Mouse (Mus musculus) lung, embryonic 16.5 days (tissue): ENCODE measurements at regions not wholly inside any gene's neighbourhood (a gene's known extent, or its start where the extent isn't known, plus 50 kb on each side); places are given as distances from the start of the nearest gene placed in this dataset.

Experiments
- ATAC-seq: fragments of 200-750 bp; cut with Nextera tagmentation; 2 replicates; pipeline ENCODE4 v1.8.0; 2017; ENCODE audit warnings: low read depth, mild to moderate bottlenecking, moderate library complexity
- H3K27ac ChIP-seq: fragments of 300-500 bp; sonication (generic); 2 replicates; pipeline ENCODE4 v1.5.1; 2014; ENCODE audit warnings: mild to moderate bottlenecking, control low read depth, low read length
- H3K27me3 ChIP-seq: fragments of 300-500 bp; sonication (generic); 2 replicates; pipeline ENCODE4 v1.6.1; 2014; ENCODE audit warnings: low read depth, low read length, mixed read lengths; ENCODE audit not compliant: control insufficient read depth, insufficient read depth
- H3K36me3 ChIP-seq: fragments of 300-500 bp; sonication (generic); 2 replicates; pipeline ENCODE4 v1.6.1; 2014; ENCODE audit warnings: low read length; ENCODE audit not compliant: control insufficient read depth, insufficient read depth
- H3K4me1 ChIP-seq: fragments of 300-500 bp; sonication (generic); replicated peaks from 2 replicates; pipeline ENCODE4 v1.6.1; 2014; ENCODE audit warnings: low read length, mixed read lengths; ENCODE audit not compliant: control insufficient read depth, insufficient read depth
- H3K4me2 ChIP-seq: fragments of 300-500 bp; sonication (generic); 2 replicates; pipeline ENCODE4 v1.6.1; 2014; ENCODE audit warnings: low read depth, low read length, control low read depth
- H3K4me3 ChIP-seq: fragments of 300-500 bp; sonication (generic); 2 replicates; pipeline ENCODE4 v1.5.1; 2014; ENCODE audit warnings: mild to moderate bottlenecking, low read length, control low read depth
- H3K9ac ChIP-seq: fragments of 300-500 bp; sonication (generic); 2 replicates; pipeline ENCODE4 v1.6.1; 2014; ENCODE audit warnings: low read length, control low read depth
- H3K9me3 ChIP-seq: fragments of 300-500 bp; sonication (generic); 2 replicates; pipeline ENCODE4 v1.6.1; 2016; ENCODE audit warnings: low read length; ENCODE audit not compliant: control insufficient read depth
- WGBS: fragments of 180-500 bp; shearing (Covaris S2); extraction: QIAGEN DNeasy Blood & Tissue Kit; methylation state at CpG from one replicate; pipeline ENCODE4 v1.1.7; 2014; 5-methylcytosine and 5-hydroxymethylcytosine counted together

GRCm38 (mm10) chr4:23567827-23568226 is 928.4 kb upstream of the Mms22l start:
- 50% methylated on average over 1 of the region's 1 CpGs for WGBS
- Histone ChIP-seq H3K4me3 (no peak overlapping the region), H3K9me3 (no peaks in the 10 kb centered on the region), H3K4me2 (no peak overlapping the region), H3K4me1 (no peaks in the 10 kb centered on the region), H3K27me3 (no peaks in the 10 kb centered on the region), H3K9ac (no peak overlapping the region), H3K27ac (no peak overlapping the region), H3K36me3 (no peaks in the 10 kb centered on the region)
- no peak for ATAC-seq

- no peak overlapping the region for H3K4me3 ChIP-seq
- no peak for ATAC-seq
- no peaks in the 10 kb centered on the region for H3K36me3 ChIP-seq
- H3K27ac ChIP-seq, result no peak overlapping the region
- H3K9me3 ChIP-seq, result no peaks in the 10 kb centered on the region
- no peaks in the 10 kb centered on the region for H3K4me1 ChIP-seq
- H3K4me2 ChIP-seq, result no peak overlapping the region
- no peak overlapping the region for H3K9ac ChIP-seq
- H3K27me3 ChIP-seq, result no peaks in the 10 kb centered on the region
Observed at GRCm38 (mm10) chr4:23573013-23573412, 923.2 kb upstream of the Mms22l start.

- H3K36me3 ChIP-seq, result no peaks in the 10 kb centered on the region
- no peak overlapping the region for H3K9ac ChIP-seq
- 10% methylated on average over 2 of the region's 2 CpGs for WGBS
- H3K27ac ChIP-seq, result no peak overlapping the region
- no peaks in the 10 kb centered on the region for H3K4me1 ChIP-seq
- no peak overlapping the region for H3K4me2 ChIP-seq
- H3K4me3 ChIP-seq, result no peak overlapping the region
- ATAC-seq, result no peak
- H3K9me3 ChIP-seq, result no peaks in the 10 kb centered on the region
- H3K27me3 ChIP-seq, result no peaks in the 10 kb centered on the region
Observed at GRCm38 (mm10) chr4:23587412-23587811, 908.8 kb upstream of the Mms22l start.

- Histone ChIP-seq H3K36me3 (no peaks in the 10 kb centered on the region), H3K9me3 (no peaks in the 10 kb centered on the region), H3K4me1 (no peaks in the 10 kb centered on the region), H3K4me3 (no peak overlapping the region), H3K9ac (no peak overlapping the region), H3K4me2 (no peak overlapping the region), H3K27ac (no peak overlapping the region), H3K27me3 (no peaks in the 10 kb centered on the region)
- ATAC-seq, result no peak
- 46% methylated on average over 3 of the region's 3 CpGs for WGBS
Observed at GRCm38 (mm10) chr4:23590883-23591282, 905.4 kb upstream of the Mms22l start.

GRCm38 (mm10) chr4:23591593-23591992 is 904.7 kb upstream of the Mms22l start:
- no peaks in the 10 kb centered on the region for H3K9me3 ChIP-seq
- H3K36me3 ChIP-seq, result no peaks in the 10 kb centered on the region
- H3K27me3 ChIP-seq, result no peaks in the 10 kb centered on the region
- no peak overlapping the region for H3K4me2 ChIP-seq
- H3K9ac ChIP-seq, result no peak overlapping the region
- no peak for ATAC-seq
- no peaks in the 10 kb centered on the region for H3K4me1 ChIP-seq
- H3K27ac ChIP-seq, result no peak overlapping the region
- WGBS, result 70% methylated on average over 2 of the region's 2 CpGs
- H3K4me3 ChIP-seq, result no peak overlapping the region

- H3K9ac ChIP-seq, result no peak overlapping the region
- 47% methylated on average over 2 of the region's 2 CpGs for WGBS
- peak; percentile 41; the same call in 1 of the 2 replicates for ATAC-seq
Observed at GRCm38 (mm10) chr4:23600070-23600469, 896.2 kb upstream of the Mms22l start.

GRCm38 (mm10) chr4:23601426-23602293 is 894.6 kb upstream of the Mms22l start:
- no peak; the same call in 1 of the 2 replicates for ATAC-seq
- no peak overlapping the region for H3K4me3 ChIP-seq

More at GRCm38 (mm10) chr4:23600070-23600469, 896.2 kb upstream of the Mms22l start:
- Histone ChIP-seq H3K27ac (no peak overlapping the region), H3K4me2 (no peak overlapping the region), H3K9me3 (no peaks in the 10 kb centered on the region), H3K4me1 (no peaks in the 10 kb centered on the region), H3K27me3 (no peaks in the 10 kb centered on the region), H3K4me3 (no peak overlapping the region), H3K36me3 (no peaks in the 10 kb centered on the region)

GRCm38 (mm10) chr4:23602294-23602932 is 893.8 kb upstream of the Mms22l start:
- 82% methylated on average over 9 of the region's 9 CpGs for WGBS
- Histone ChIP-seq H3K4me2 (no peak overlapping the region), H3K36me3 (no peaks in the 10 kb centered on the region), H3K27ac (no peak overlapping the region), H3K27me3 (no peaks in the 10 kb centered on the region), H3K4me3 (no peak overlapping the region), H3K4me1 (no peaks in the 10 kb centered on the region), H3K9ac (no peak overlapping the region), H3K9me3 (no peaks in the 10 kb centered on the region)
- ATAC-seq, result no peak

More at GRCm38 (mm10) chr4:23601426-23602293, 894.6 kb upstream of the Mms22l start:
- 39% methylated on average over 13 of the region's 13 CpGs for WGBS
- Histone ChIP-seq H3K9me3 (no peaks in the 10 kb centered on the region), H3K27me3 (no peaks in the 10 kb centered on the region), H3K36me3 (no peaks in the 10 kb centered on the region), H3K27ac (no peak overlapping the region), H3K9ac (no peak overlapping the region), H3K4me2 (no peak overlapping the region), H3K4me1 (no peaks in the 10 kb centered on the region)

GRCm38 (mm10) chr4:23607348-23607747 is 888.9 kb upstream of the Mms22l start:
- H3K9ac ChIP-seq, result no peak overlapping the region
- no peak overlapping the region for H3K4me3 ChIP-seq
- H3K27me3 ChIP-seq, result no peaks in the 10 kb centered on the region
- ATAC-seq, result no peak
- no peak overlapping the region for H3K27ac ChIP-seq
- no peak overlapping the region for H3K4me2 ChIP-seq
- H3K36me3 ChIP-seq, result no peaks in the 10 kb centered on the region
- no peaks in the 10 kb centered on the region for H3K9me3 ChIP-seq
- WGBS, result 65% methylated on average over 3 of the region's 3 CpGs
- no peaks in the 10 kb centered on the region for H3K4me1 ChIP-seq
